Mouse (Mus musculus) CH12.LX (cell line): Measurements from ENCODE around the gene Ppt2. TPM values are rescaled to one million over a fixed set of nuclear protein-coding genes. Genes with fewer than 3 reads are reported as not detected.

Experiments used
- DNase-seq: peaks from one replicate; pipeline ENCODE4 v3.0.0-alpha.2; 2013; ENCODE audit errors: extremely low read depth
- H3K27ac ChIP-seq: 2 replicates; pipeline ENCODE4 v1.5.1; 2012; ENCODE audit warnings: low read depth, mild to moderate bottlenecking, control low read depth, moderate library complexity; ENCODE audit not compliant: insufficient read depth
- H3K27me3 ChIP-seq: replicated peaks from 2 replicates; pipeline ENCODE3; 2012; ENCODE audit warnings: inconsistent platforms
- H3K36me3 ChIP-seq, 2 experiments: replicated peaks in 1 of 2; 2 replicates each; pipeline versions ENCODE3 to v1.6.1; 2012; ENCODE audit warnings: inconsistent platforms in 1 of 2, low read length in 1 of 2, mild to moderate bottlenecking in 1 of 2, mixed read lengths in 1 of 2, moderate library complexity in 1 of 2; ENCODE audit not compliant: control insufficient read depth in 1 of 2, insufficient read depth in 1 of 2
- H3K4me1 ChIP-seq, 2 experiments: 2 replicates each; pipeline ENCODE4 v1.6.1; 2012; ENCODE audit warnings: inconsistent platforms in 1 of 2, moderate library complexity in 1 of 2; ENCODE audit not compliant: insufficient read depth in 2 of 2, control insufficient read depth in 1 of 2
- H3K4me2 ChIP-seq: 2 replicates; pipeline ENCODE4 v1.6.1; 2012; ENCODE audit warnings: low read depth, mild to moderate bottlenecking, control low read depth; ENCODE audit not compliant: poor library complexity, insufficient read depth, severe bottlenecking
- H3K4me3 ChIP-seq, 3 experiments: fragments of 150-350 bp in 1 of 3; sonication (generic) in 1 of 3; replicated peaks in 1 of 3; 2 replicates each; pipeline versions ENCODE3 to v1.5.1; 2011 to 2012; ENCODE audit warnings: low read depth in 2 of 3, low read length in 2 of 3, mild to moderate bottlenecking in 2 of 3, moderate library complexity in 2 of 3, control low read depth in 1 of 3, improper control_type of control experiment in 1 of 3, inconsistent platforms in 1 of 3, mixed read lengths in 1 of 3; ENCODE audit not compliant: poor library complexity in 1 of 3
- H3K79me2 ChIP-seq: replicated peaks from 2 replicates; pipeline ENCODE4 v1.6.1; 2012; ENCODE audit warnings: mild to moderate bottlenecking, moderate library complexity; ENCODE audit not compliant: control insufficient read depth, poor library complexity, insufficient read depth, severe bottlenecking; ENCODE audit errors: extremely low read depth
- H3K9ac ChIP-seq: 2 replicates; pipeline ENCODE4 v1.6.1; 2012; ENCODE audit warnings: low read depth, mild to moderate bottlenecking, control low read depth, moderate library complexity; ENCODE audit not compliant: insufficient read depth
- H3K9me3 ChIP-seq: replicated peaks from 2 replicates; pipeline ENCODE3; 2012; ENCODE audit warnings: low read length, inconsistent platforms, mixed read lengths
- CHD2 ChIP-seq: IDR thresholded peaks from 2 replicates; pipeline ENCODE4 v1.6.1; 2011; ENCODE audit warnings: low read length, improper control_type of control experiment
- CTCF ChIP-seq, 2 experiments: IDR thresholded peaks in 1 of 2; conservative IDR thresholded peaks in 1 of 2; 2 replicates each; pipeline ENCODE4 v1.5.1; 2011 to 2012; ENCODE audit warnings: low read depth in 2 of 2, low read length in 2 of 2, improper control_type of control experiment in 1 of 2, inconsistent platforms in 1 of 2, mild to moderate bottlenecking in 1 of 2, moderate library complexity in 1 of 2
- E2F4 ChIP-seq: IDR thresholded peaks from 2 replicates; pipeline ENCODE4 v1.6.1; 2011; ENCODE audit warnings: low read depth, low read length, improper control_type of control experiment; ENCODE audit not compliant: insufficient replicate concordance
- HCFC1 ChIP-seq: IDR thresholded peaks from 2 replicates; pipeline ENCODE4 v1.6.1; 2012; ENCODE audit warnings: low read depth, mild to moderate bottlenecking, inconsistent platforms, low read length, improper control_type of control experiment
- IRF4 ChIP-seq: IDR thresholded peaks from 2 replicates; pipeline ENCODE4 v1.6.1; 2014; ENCODE audit warnings: low read depth, mild to moderate bottlenecking, inconsistent platforms, low read length, improper control_type of control experiment
- KAT2A ChIP-seq: IDR thresholded peaks from 2 replicates; pipeline ENCODE4 v1.6.1; 2012; ENCODE audit warnings: low read length, improper control_type of control experiment, inconsistent platforms; ENCODE audit not compliant: insufficient replicate concordance
- MAZ ChIP-seq: IDR thresholded peaks from 2 replicates; pipeline ENCODE4 v1.6.1; 2012; ENCODE audit warnings: low read depth, mild to moderate bottlenecking, inconsistent platforms, low read length, improper control_type of control experiment, moderate library complexity
- MYC ChIP-seq: IDR thresholded peaks from 2 replicates; pipeline ENCODE4 v1.6.1; 2011; ENCODE audit warnings: low read depth, mild to moderate bottlenecking, improper control_type of control experiment, low read length
- NELFE ChIP-seq: IDR thresholded peaks from 2 replicates; pipeline ENCODE4 v1.6.1; 2011; ENCODE audit warnings: low read depth, low read length, improper control_type of control experiment
- NRF1 ChIP-seq: IDR thresholded peaks from 2 replicates; pipeline ENCODE4 v1.6.1; 2014; ENCODE audit warnings: low read depth, mild to moderate bottlenecking, inconsistent platforms, low read length, improper control_type of control experiment, moderate library complexity
- POLR2AphosphoS2 ChIP-seq: IDR thresholded peaks from 2 replicates; pipeline ENCODE4 v1.6.1; 2011; ENCODE audit warnings: low read depth, low read length, improper control_type of control experiment
- RCOR1 ChIP-seq: conservative IDR thresholded peaks from 2 replicates; pipeline ENCODE4 v1.6.1; 2012; ENCODE audit warnings: low read depth, mild to moderate bottlenecking, inconsistent platforms, low read length, improper control_type of control experiment
- SIN3A ChIP-seq: IDR thresholded peaks from 2 replicates; pipeline ENCODE4 v1.6.1; 2012; ENCODE audit warnings: low read length, improper control_type of control experiment, inconsistent platforms
- USF2 ChIP-seq: conservative IDR thresholded peaks from 2 replicates; pipeline ENCODE4 v1.6.1; 2011; ENCODE audit warnings: low read depth, low read length, improper control_type of control experiment
- ZC3H11A ChIP-seq: IDR thresholded peaks from 2 replicates; pipeline ENCODE4 v1.6.1; 2012; ENCODE audit warnings: low read depth, mild to moderate bottlenecking, inconsistent platforms, low read length, improper control_type of control experiment
- ZKSCAN1 ChIP-seq: IDR thresholded peaks from 2 replicates; pipeline ENCODE4 v1.6.1; 2012; ENCODE audit warnings: low read depth, inconsistent platforms, low read length, improper control_type of control experiment, borderline replicate concordance
- ZNF384 ChIP-seq: IDR thresholded peaks from 2 replicates; pipeline ENCODE4 v1.6.1; 2012; ENCODE audit warnings: low read depth, low read length, improper control_type of control experiment, inconsistent platforms
- dilution Hi-C: fragments of 300-500 bp; cut with MboI; formaldehyde crosslinking; loops from 2 replicates; pipeline ENCODE4 v1.14.3; 2020; ENCODE audit warnings: low sequenced_read_pairs; ENCODE audit not compliant: extremely low pct_unique_long_range_greater_than_20kb, extremely low pct_ligation_motif_present
- in situ Hi-C: fragments of 300-500 bp; cut with MboI; formaldehyde crosslinking; loops from 3 replicates; pipeline ENCODE4 v1.14.3; 2019; ENCODE audit warnings: low sequenced_read_pairs, low pct_ligation_motif_present, low pct_unique_long_range_greater_than_20kb, mixed read lengths
- polyA plus RNA-seq: library from polyadenylated mRNA; unstranded; fragments of >175 nt; gene quantifications from 2 replicates; pipeline ENCODE4 v1.2.1, GENCODE M21; 2012; ENCODE audit warnings: low read depth; ENCODE audit not compliant: insufficient read length
- total RNA-seq, 2 experiments: library from RNA; depleted of rRNA; stranded (reverse); fragments of 300-350 nt in 1 of 2; fragments of >200 nt in 1 of 2; gene quantifications; 2 replicates each; pipeline ENCODE4 v1.2.3; 2012 to 2014

Ppt2 gene
- total and polyA plus RNA-seq, 3 experiments, result 0.84 to 1.9 TPM; not detected in 1

- no peak for DNase-seq
- H3K79me2 ChIP-seq, result no peaks in the 10 kb centered on the region
- H3K4me2 ChIP-seq, result no peak overlapping the region
- no peak overlapping the region for H3K4me3 ChIP-seq
- in situ Hi-C loops (loop anchor here (5.0 kb wide), 1 partner anchor 47 kb away; the partner anchor contains the start of gene Egfl8), dilution Hi-C loops (no loop called here)
- no peak overlapping the region for H3K27ac ChIP-seq
- H3K9ac ChIP-seq, result no peak overlapping the region
- TF ChIP-seq KAT2A (no peak), MYC (no peak), NELFE (no peak), ZKSCAN1 (no peak), RCOR1 (no peak), IRF4 (no peak), ZC3H11A (no peak), NRF1 (no peak), CHD2 (no peak), MAZ (no peak), USF2 (no peak), CTCF (conservative IDR thresholded peaks at IDR 0.05 in 1 of 2, IDR thresholded peaks at IDR 0.05 in 1 of 2; ENCODE audit: low read depth in 2 of 2, low read length in 2 of 2) (no peak), POLR2AphosphoS2 (no peak)
- no peaks in the 10 kb centered on the region for H3K36me3 ChIP-seq
- peaks cover 47% of the 10 kb centered on the region for H3K27me3 ChIP-seq
- peaks cover 14% of the 10 kb centered on the region for H3K9me3 ChIP-seq
- H3K4me1 ChIP-seq, result peaks cover 0 to 2% of the 10 kb centered on the region in 2 experiments; a peak in 1 of 4 replicates
These were observed 58.4 kb downstream of the Ppt2 start for GRCm38 (mm10) chr17:34569919-34570318.

- Histone ChIP-seq H3K9ac (no peak overlapping the region), H3K79me2 (no peaks in the 10 kb centered on the region), H3K4me2 (no peak overlapping the region), H3K27me3 (peaks cover 58% of the 10 kb centered on the region), H3K27ac (no peak overlapping the region), H3K4me3 (no peak overlapping the region), H3K4me1 (peaks cover 0 to 2% of the 10 kb centered on the region in 2 experiments; a peak in 1 of 4 replicates), H3K9me3 (peaks cover 14% of the 10 kb centered on the region), H3K36me3 (no peaks in the 10 kb centered on the region)
- TF ChIP-seq SIN3A (no peak), CHD2 (no peak), ZNF384 (no peak), IRF4 (no peak), E2F4 (no peak), RCOR1 (no peak), HCFC1 (no peak), POLR2AphosphoS2 (no peak)
- dilution Hi-C loops, result no loop called here
- in situ Hi-C loops, result loop anchor here (5.0 kb wide), 1 partner anchor 49 kb away; the partner anchor contains the start of gene Egfl8
- DNase-seq, result no peak
These were observed 59.9 kb downstream of the Ppt2 start for GRCm38 (mm10) chr17:34568421-34568820.
